9 mouse cellular contexts compared by ENCODE assay signal in the genomic region with DNA sequence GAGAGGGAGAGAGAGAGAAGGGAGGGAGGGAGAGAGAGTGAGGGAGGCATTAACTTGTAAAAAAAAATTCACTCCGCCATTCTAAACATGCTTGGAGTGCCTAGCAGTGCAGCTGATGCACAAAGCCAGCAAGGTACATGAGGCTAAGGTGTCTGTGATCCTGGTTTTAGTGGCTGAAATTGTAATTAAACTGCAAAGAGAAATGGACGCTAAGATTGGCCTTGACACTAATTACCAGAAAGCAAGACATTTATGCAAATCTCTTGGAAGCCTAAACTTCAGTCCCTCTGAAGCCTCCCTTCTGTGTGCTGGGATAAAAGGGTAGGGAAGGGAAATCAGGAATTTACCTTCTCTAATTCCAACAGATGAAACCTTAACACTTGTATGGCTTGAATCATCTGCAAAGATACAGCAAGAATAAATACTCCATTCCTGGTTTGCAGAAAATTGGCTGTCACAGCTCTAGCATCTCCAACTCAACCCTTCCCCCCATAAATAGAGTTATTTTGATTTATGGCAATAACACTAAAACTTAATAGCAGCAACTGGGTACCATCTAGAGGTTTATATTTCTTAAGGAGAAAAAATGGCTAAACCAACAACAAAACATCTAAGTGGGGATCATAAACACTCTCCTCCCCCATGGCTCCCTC. TPM values are rescaled to one million over a fixed set of nuclear protein-coding genes. Genes with fewer than 3 reads are reported as not detected.
A peak's percentile ranks its signal among the peaks of the same experiment; 100 is the strongest.
DNase-seq lines count a peak whose midpoint lies in the region; ATAC-seq and TF ChIP-seq lines count a peak whose summit lies in the region.
"Had no signal": no experiment of that assay in that cellular context is flagged by ENCODE, and none has a peak within 500 bp of the region (broad histone marks: within the 10 kb centered on the region; RNA-seq: fewer than 3 reads in every experiment).

No protein-coding gene starts in this region.

- H3K9me3 ChIP-seq in forebrain, embryonic 10.5 days, result no peaks in the 10 kb centered on the region
- no peaks in the 10 kb centered on the region for H3K9me3 ChIP-seq in forebrain, postnatal 0 days (ENCODE audit: low read length)
- H3K9me3 ChIP-seq in heart, embryonic 16.5 days (replicated peaks; ENCODE audit: control insufficient read depth, low read length), result no peaks in the 10 kb centered on the region
- H3K9me3 ChIP-seq in midbrain, embryonic 12.5 days, result no peaks in the 10 kb centered on the region

- 12% methylated on average over 2 of the region's 2 CpGs for WGBS in forebrain, embryonic 10.5 days
- WGBS in forebrain, postnatal 0 days, result 28% methylated on average over 2 of the region's 2 CpGs
- 29% methylated on average over 2 of the region's 2 CpGs for WGBS in heart, embryonic 16.5 days
- 11% methylated on average over 2 of the region's 2 CpGs for WGBS in midbrain, embryonic 12.5 days

- no peak for ATAC-seq in forebrain, postnatal 0 days
- no peak for ATAC-seq in heart, embryonic 16.5 days (replicated peaks; ENCODE audit: extremely low read depth, insufficient read depth, low FRiP score)
- ATAC-seq in midbrain, embryonic 12.5 days (ENCODE audit: low FRiP score, low read depth), result no peak
- ATAC-seq in cerebellum, adult (ENCODE audit: insufficient number of reproducible peaks, low FRiP score, low TSS enrichment), result no peak

- H3K27ac ChIP-seq in forebrain, embryonic 10.5 days, result peak overlapping the region; percentile 96; the same call in 1 of the 2 replicates
- H3K27ac ChIP-seq in forebrain, postnatal 0 days (ENCODE audit: low read depth, low read length), result no peak overlapping the region
- H3K27ac ChIP-seq in heart, embryonic 16.5 days (ENCODE audit: low read length), result peak overlapping the region; percentile 90
- no peak overlapping the region for H3K27ac ChIP-seq in midbrain, embryonic 12.5 days (replicated peaks)

- H3K27me3 ChIP-seq in forebrain, embryonic 10.5 days (ENCODE audit: poor library complexity, severe bottlenecking), result peaks cover 99% of the 10 kb centered on the region
- H3K27me3 ChIP-seq in forebrain, postnatal 0 days (ENCODE audit: insufficient read depth, low read length), result peaks cover 20% of the 10 kb centered on the region
- H3K27me3 ChIP-seq in heart, embryonic 16.5 days (ENCODE audit: control insufficient read depth, insufficient read depth, low read length), result no peaks in the 10 kb centered on the region
- peaks cover 39% of the 10 kb centered on the region for H3K27me3 ChIP-seq in midbrain, embryonic 12.5 days

- H3K36me3 ChIP-seq in forebrain, embryonic 10.5 days (replicated peaks), result no peaks in the 10 kb centered on the region; the same call in 1 of the 2 replicates
- H3K36me3 ChIP-seq in forebrain, postnatal 0 days (ENCODE audit: insufficient read depth), result no peaks in the 10 kb centered on the region
- peaks cover 4% of the 10 kb centered on the region; the same call in 1 of the 2 replicates for H3K36me3 ChIP-seq in heart, embryonic 16.5 days (ENCODE audit: control insufficient read depth, insufficient read depth)
- H3K36me3 ChIP-seq in midbrain, embryonic 12.5 days, result no peaks in the 10 kb centered on the region

- H3K4me1 ChIP-seq in forebrain, embryonic 10.5 days, result peaks cover 97% of the 10 kb centered on the region
- 0 out of 2 replicates have a peak, but pooled peaks cover 3% of the 10 kb centered on the region for H3K4me1 ChIP-seq in forebrain, postnatal 0 days (ENCODE audit: insufficient read depth)
- H3K4me1 ChIP-seq in heart, embryonic 16.5 days (ENCODE audit: control insufficient read depth, insufficient read depth, low read length), result peaks cover 31% of the 10 kb centered on the region
- peaks cover 72% of the 10 kb centered on the region for H3K4me1 ChIP-seq in midbrain, embryonic 12.5 days

- H3K9ac ChIP-seq in forebrain, postnatal 0 days, result no peak overlapping the region
- peak overlapping the region; percentile 100 for H3K9ac ChIP-seq in heart, embryonic 16.5 days (ENCODE audit: low read length)
- H3K9ac ChIP-seq in midbrain, embryonic 12.5 days (replicated peaks), result no peak overlapping the region

- peak overlapping the region; percentile 64; the same call in 1 of the 2 replicates for H3K4me3 ChIP-seq in forebrain, embryonic 10.5 days
- H3K4me3 ChIP-seq in forebrain, postnatal 0 days (ENCODE audit: low read depth, low read length), result no peak overlapping the region
- H3K4me3 ChIP-seq in heart, embryonic 16.5 days (ENCODE audit: low read length), result peak overlapping the region; percentile 69
- peak overlapping the region; percentile 69; the same call in 1 of the 2 replicates for H3K4me3 ChIP-seq in midbrain, embryonic 12.5 days

- no peak overlapping the region for H3K4me2 ChIP-seq in forebrain, postnatal 0 days (ENCODE audit: low read depth)
- peak overlapping the region; percentile 89 for H3K4me2 ChIP-seq in heart, embryonic 16.5 days (ENCODE audit: low read depth, low read length)
- H3K4me2 ChIP-seq in midbrain, embryonic 12.5 days (replicated peaks), result peak overlapping the region; percentile 91

- no peak for DNase-seq in forebrain, embryonic 10.5 days (ENCODE audit: extremely low spot score, low spot score)
- no peak for DNase-seq in forebrain, postnatal 0 days
- peak; percentile 65 for DNase-seq in Muller cell, postnatal 12 days (ENCODE audit: inconsistent ontology term)
- no peak for DNase-seq in urinary bladder, postnatal 14 days (ENCODE audit: low spot score)
- no peak for DNase-seq in testis, postnatal 10 days (ENCODE audit: low spot score)
- DNase-seq: kidney, postnatal 36 days had no signal

- no peak for TF ChIP-seq CTCF in forebrain, postnatal 0 days (IDR thresholded peaks at IDR 0.05; ENCODE audit: low read depth)

RNA-seq across cellular contexts. Expression of gene Meis1, which starts 6.2 kb away (rescaled TPM):
- 36.1 and 39.6 TPM in 2 replicates for polyA plus RNA-seq in forebrain, embryonic 10.5 days (2016; fragmentation: Nextera tagmentation; extraction: Ambion mirVana)
- 15.8 and 16.9 TPM in 2 replicates for total RNA-seq in forebrain, postnatal 0 days (2014; rRNA removed)
- polyA plus RNA-seq in forebrain, postnatal 0 days (2015; fragmentation: Nextera tagmentation; extraction: Ambion mirVana), result 11.4 and 12.5 TPM in 2 replicates
- polyA plus RNA-seq in heart, embryonic 16.5 days (2015; fragmentation: Nextera tagmentation; extraction: Ambion mirVana), result 59.8 and 61.6 TPM in 2 replicates
- polyA plus RNA-seq in midbrain, embryonic 12.5 days (2016; fragmentation: Nextera tagmentation; extraction: Ambion mirVana), result 40.5 and 44.8 TPM in 2 replicates

Comparison
In these comparisons a context has a peak if more than half of its experiments do, and no peak if none do; other contexts are left out.
1. H3K27ac ChIP-seq: peak in forebrain, embryonic 10.5 days (single experiment) and heart, embryonic 16.5 days (single experiment); none in forebrain, postnatal 0 days (single experiment) and midbrain, embryonic 12.5 days (single experiment).